Mouse (Mus musculus) CH12.LX (cell line): ENCODE results near the gene H2-DMa. TPM values are rescaled to one million over a fixed set of nuclear protein-coding genes. Genes with fewer than 3 reads are reported as not detected.

Experiments
- DNase-seq: peaks from one replicate; pipeline ENCODE4 v3.0.0-alpha.2; 2013; ENCODE audit errors: extremely low read depth
- H3K27ac ChIP-seq: 2 replicates; pipeline ENCODE4 v1.5.1; 2012; ENCODE audit warnings: low read depth, mild to moderate bottlenecking, control low read depth, moderate library complexity; ENCODE audit not compliant: insufficient read depth
- H3K27me3 ChIP-seq: replicated peaks from 2 replicates; pipeline ENCODE3; 2012; ENCODE audit warnings: inconsistent platforms
- H3K36me3 ChIP-seq, 2 experiments: replicated peaks in 1 of 2; 2 replicates each; pipeline versions ENCODE3 to v1.6.1; 2012; ENCODE audit warnings: inconsistent platforms in 1 of 2, low read length in 1 of 2, mild to moderate bottlenecking in 1 of 2, mixed read lengths in 1 of 2, moderate library complexity in 1 of 2; ENCODE audit not compliant: control insufficient read depth in 1 of 2, insufficient read depth in 1 of 2
- H3K4me1 ChIP-seq, 2 experiments: 2 replicates each; pipeline ENCODE4 v1.6.1; 2012; ENCODE audit warnings: inconsistent platforms in 1 of 2, moderate library complexity in 1 of 2; ENCODE audit not compliant: insufficient read depth in 2 of 2, control insufficient read depth in 1 of 2
- H3K4me2 ChIP-seq: 2 replicates; pipeline ENCODE4 v1.6.1; 2012; ENCODE audit warnings: low read depth, mild to moderate bottlenecking, control low read depth; ENCODE audit not compliant: poor library complexity, insufficient read depth, severe bottlenecking
- H3K4me3 ChIP-seq, 3 experiments: fragments of 150-350 bp in 1 of 3; sonication (generic) in 1 of 3; replicated peaks in 1 of 3; 2 replicates each; pipeline versions ENCODE3 to v1.5.1; 2011 to 2012; ENCODE audit warnings: low read depth in 2 of 3, low read length in 2 of 3, mild to moderate bottlenecking in 2 of 3, moderate library complexity in 2 of 3, control low read depth in 1 of 3, improper control_type of control experiment in 1 of 3, inconsistent platforms in 1 of 3, mixed read lengths in 1 of 3; ENCODE audit not compliant: poor library complexity in 1 of 3
- H3K79me2 ChIP-seq: replicated peaks from 2 replicates; pipeline ENCODE4 v1.6.1; 2012; ENCODE audit warnings: mild to moderate bottlenecking, moderate library complexity; ENCODE audit not compliant: control insufficient read depth, poor library complexity, insufficient read depth, severe bottlenecking; ENCODE audit errors: extremely low read depth
- H3K9ac ChIP-seq: 2 replicates; pipeline ENCODE4 v1.6.1; 2012; ENCODE audit warnings: low read depth, mild to moderate bottlenecking, control low read depth, moderate library complexity; ENCODE audit not compliant: insufficient read depth
- H3K9me3 ChIP-seq: replicated peaks from 2 replicates; pipeline ENCODE3; 2012; ENCODE audit warnings: low read length, inconsistent platforms, mixed read lengths
- BHLHE40 ChIP-seq: IDR thresholded peaks from 2 replicates; pipeline ENCODE4 v1.6.1; 2011; ENCODE audit warnings: mild to moderate bottlenecking, low read depth, low read length, improper control_type of control experiment
- CHD1 ChIP-seq: IDR thresholded peaks from 2 replicates; pipeline ENCODE4 v1.6.1; 2012; ENCODE audit warnings: low read depth, low read length, improper control_type of control experiment, inconsistent platforms
- CHD2 ChIP-seq: IDR thresholded peaks from 2 replicates; pipeline ENCODE4 v1.6.1; 2011; ENCODE audit warnings: low read length, improper control_type of control experiment
- CTCF ChIP-seq, 2 experiments: IDR thresholded peaks in 1 of 2; conservative IDR thresholded peaks in 1 of 2; 2 replicates each; pipeline ENCODE4 v1.5.1; 2011 to 2012; ENCODE audit warnings: low read depth in 2 of 2, low read length in 2 of 2, improper control_type of control experiment in 1 of 2, inconsistent platforms in 1 of 2, mild to moderate bottlenecking in 1 of 2, moderate library complexity in 1 of 2
- ETS1 ChIP-seq: conservative IDR thresholded peaks from 2 replicates; pipeline ENCODE4 v1.6.1; 2012; ENCODE audit warnings: low read depth, mild to moderate bottlenecking, inconsistent platforms, low read length, improper control_type of control experiment, moderate library complexity
- GABPA ChIP-seq: IDR thresholded peaks from 2 replicates; pipeline ENCODE4 v1.6.1; 2012; ENCODE audit warnings: low read depth, low read length, improper control_type of control experiment, inconsistent platforms; ENCODE audit not compliant: insufficient replicate concordance
- IRF4 ChIP-seq: IDR thresholded peaks from 2 replicates; pipeline ENCODE4 v1.6.1; 2014; ENCODE audit warnings: low read depth, mild to moderate bottlenecking, inconsistent platforms, low read length, improper control_type of control experiment
- KAT2A ChIP-seq: IDR thresholded peaks from 2 replicates; pipeline ENCODE4 v1.6.1; 2012; ENCODE audit warnings: low read length, improper control_type of control experiment, inconsistent platforms; ENCODE audit not compliant: insufficient replicate concordance
- MAFK ChIP-seq: IDR thresholded peaks from 2 replicates; pipeline ENCODE4 v1.6.1; 2011; ENCODE audit warnings: low read length, improper control_type of control experiment; ENCODE audit not compliant: insufficient replicate concordance
- MAZ ChIP-seq: IDR thresholded peaks from 2 replicates; pipeline ENCODE4 v1.6.1; 2012; ENCODE audit warnings: low read depth, mild to moderate bottlenecking, inconsistent platforms, low read length, improper control_type of control experiment, moderate library complexity
- MEF2A ChIP-seq: IDR thresholded peaks from 2 replicates; pipeline ENCODE4 v1.6.1; 2014; ENCODE audit warnings: low read depth, mild to moderate bottlenecking, inconsistent platforms, low read length, improper control_type of control experiment, borderline replicate concordance
- NELFE ChIP-seq: IDR thresholded peaks from 2 replicates; pipeline ENCODE4 v1.6.1; 2011; ENCODE audit warnings: low read depth, low read length, improper control_type of control experiment
- NRF1 ChIP-seq: IDR thresholded peaks from 2 replicates; pipeline ENCODE4 v1.6.1; 2014; ENCODE audit warnings: low read depth, mild to moderate bottlenecking, inconsistent platforms, low read length, improper control_type of control experiment, moderate library complexity
- POLR2A ChIP-seq: IDR thresholded peaks from 2 replicates; pipeline ENCODE4 v1.6.1; 2011; ENCODE audit warnings: low read depth, mild to moderate bottlenecking, improper control_type of control experiment, low read length
- POLR2AphosphoS2 ChIP-seq: IDR thresholded peaks from 2 replicates; pipeline ENCODE4 v1.6.1; 2011; ENCODE audit warnings: low read depth, low read length, improper control_type of control experiment
- RAD21 ChIP-seq: IDR thresholded peaks from 2 replicates; pipeline ENCODE4 v1.6.1; 2011; ENCODE audit warnings: low read depth, mild to moderate bottlenecking, low read length, improper control_type of control experiment, moderate library complexity
- RCOR1 ChIP-seq: conservative IDR thresholded peaks from 2 replicates; pipeline ENCODE4 v1.6.1; 2012; ENCODE audit warnings: low read depth, mild to moderate bottlenecking, inconsistent platforms, low read length, improper control_type of control experiment
- SIN3A ChIP-seq: IDR thresholded peaks from 2 replicates; pipeline ENCODE4 v1.6.1; 2012; ENCODE audit warnings: low read length, improper control_type of control experiment, inconsistent platforms
- SMC3 ChIP-seq: IDR thresholded peaks from 2 replicates; pipeline ENCODE4 v1.6.1; 2011; ENCODE audit warnings: low read depth, low read length, improper control_type of control experiment
- TCF12 ChIP-seq: IDR thresholded peaks from 2 replicates; pipeline ENCODE4 v1.6.1; 2014; ENCODE audit warnings: low read depth, mild to moderate bottlenecking, inconsistent platforms, low read length, improper control_type of control experiment
- UBTF ChIP-seq: IDR thresholded peaks from 2 replicates; pipeline ENCODE4 v1.6.1; 2012; ENCODE audit warnings: low read depth, mild to moderate bottlenecking, inconsistent platforms, low read length, improper control_type of control experiment, moderate library complexity
- USF1 ChIP-seq: IDR thresholded peaks from 2 replicates; pipeline ENCODE4 v1.6.1; 2014; ENCODE audit warnings: low read depth, mild to moderate bottlenecking, inconsistent platforms, low read length, improper control_type of control experiment
- ZC3H11A ChIP-seq: IDR thresholded peaks from 2 replicates; pipeline ENCODE4 v1.6.1; 2012; ENCODE audit warnings: low read depth, mild to moderate bottlenecking, inconsistent platforms, low read length, improper control_type of control experiment
- ZMIZ1 ChIP-seq: IDR thresholded peaks from 2 replicates; pipeline ENCODE4 v1.6.1; 2012; ENCODE audit warnings: low read depth, mild to moderate bottlenecking, inconsistent platforms, low read length, improper control_type of control experiment
- dilution Hi-C: fragments of 300-500 bp; cut with MboI; formaldehyde crosslinking; loops from 2 replicates; pipeline ENCODE4 v1.14.3; 2020; ENCODE audit warnings: low sequenced_read_pairs; ENCODE audit not compliant: extremely low pct_unique_long_range_greater_than_20kb, extremely low pct_ligation_motif_present
- in situ Hi-C: fragments of 300-500 bp; cut with MboI; formaldehyde crosslinking; loops from 3 replicates; pipeline ENCODE4 v1.14.3; 2019; ENCODE audit warnings: low sequenced_read_pairs, low pct_ligation_motif_present, low pct_unique_long_range_greater_than_20kb, mixed read lengths
- polyA plus RNA-seq: library from polyadenylated mRNA; unstranded; fragments of >175 nt; gene quantifications from 2 replicates; pipeline ENCODE4 v1.2.1, GENCODE M21; 2012; ENCODE audit warnings: low read depth; ENCODE audit not compliant: insufficient read length
- total RNA-seq, 2 experiments: library from RNA; depleted of rRNA; stranded (reverse); fragments of 300-350 nt in 1 of 2; fragments of >200 nt in 1 of 2; gene quantifications; 2 replicates each; pipeline ENCODE4 v1.2.3; 2012 to 2014

H2-DMa gene
- total and polyA plus RNA-seq, 3 experiments: 67.7 to 119 (median 112) TPM

GRCm38 (mm10) chr17:34120814-34121171 is 1.5 kb downstream of the H2-DMa start:
- peak; percentile 79 for DNase-seq
- TF ChIP-seq ZMIZ1: peak; percentile 53; the same call in 1 of the 2 replicates
- no peak for TF ChIP-seq RAD21
- peak in 1 of 2 experiments; percentile 21; a peak in 1 of 4 replicates for TF ChIP-seq CTCF (conservative IDR thresholded peaks at IDR 0.05 in 1 of 2, IDR thresholded peaks at IDR 0.05 in 1 of 2; ENCODE audit: low read depth in 2 of 2, low read length in 2 of 2)
- peak; percentile 78 for TF ChIP-seq TCF12
- 0 out of 2 replicates have a peak, but pooled peaks have one; percentile 10 for TF ChIP-seq NELFE
- no peak for TF ChIP-seq USF1
- TF ChIP-seq MAZ: peak; percentile 87; the same call in 1 of the 2 replicates
- TF ChIP-seq BHLHE40: 0 out of 2 replicates have a peak, but pooled peaks have one; percentile 19
- peak; percentile 31; the same call in 1 of the 2 replicates for TF ChIP-seq SIN3A
- TF ChIP-seq ETS1: no peak; the same call in 1 of the 2 replicates
- peak; percentile 23 for TF ChIP-seq POLR2A
- TF ChIP-seq IRF4: peak; percentile 14; the same call in 1 of the 2 replicates
- peak; percentile 64 for TF ChIP-seq GABPA
- peak; percentile 95 for TF ChIP-seq MAFK
- peak; percentile 89 for TF ChIP-seq POLR2AphosphoS2
- no peak for TF ChIP-seq ZC3H11A
- peak; percentile 97 for TF ChIP-seq CHD1
- TF ChIP-seq UBTF: 0 out of 2 replicates have a peak, but pooled peaks have one; percentile 22
- TF ChIP-seq RCOR1: 0 out of 2 replicates have a peak, but pooled peaks have one; percentile 39
- 0 out of 2 replicates have a peak, but pooled peaks have one; percentile 2 for TF ChIP-seq MEF2A
- TF ChIP-seq CHD2: no peak
- TF ChIP-seq KAT2A: peak; percentile 67; the same call in 1 of the 2 replicates
- 0 out of 2 replicates have a peak, but pooled peaks have one; percentile 9 for TF ChIP-seq SMC3
- peak; percentile 53 for TF ChIP-seq NRF1
- TF ChIP-seq, all 38 proteins: peak for 19

More at GRCm38 (mm10) chr17:34120814-34121171, 1.5 kb downstream of the H2-DMa start:
- peaks cover 3 to 27% of the 10 kb centered on the region in 2 experiments for H3K4me1 ChIP-seq
- peaks cover 29 to 39% of the 10 kb centered on the region in 2 experiments for H3K36me3 ChIP-seq
- no peak overlapping the region; the same call in 1 of the 2 replicates for H3K4me2 ChIP-seq
- H3K9ac ChIP-seq: peak overlapping the region; percentile 99
- H3K27ac ChIP-seq: peak overlapping the region; percentile 98
- dilution Hi-C loops: no loop called here
- in situ Hi-C loops: no loop called here
- no peaks in the 10 kb centered on the region for H3K9me3 ChIP-seq
- peak overlapping the region; percentile 88 to 100 (median 93) for H3K4me3 ChIP-seq
- H3K27me3 ChIP-seq: no peaks in the 10 kb centered on the region
- H3K79me2 ChIP-seq: peaks cover 44% of the 10 kb centered on the region
